Mouse (Mus musculus) hindbrain, embryonic 10.5 days (tissue): Measurements from ENCODE around the gene Eif5. TPM values are rescaled to one million over a fixed set of nuclear protein-coding genes. Genes with fewer than 3 reads are reported as not detected.

Experiments used
- DNase-seq: peaks from one replicate; pipeline ENCODE4 v3.0.0-alpha.2; 2017; ENCODE audit warnings: low spot score
- H3K27ac ChIP-seq: fragments of 300-500 bp; sonication (generic); 2 replicates; pipeline ENCODE4 v1.5.1; 2016; ENCODE audit warnings: mild to moderate bottlenecking, moderate library complexity
- H3K27me3 ChIP-seq: fragments of 300-500 bp; sonication (generic); 2 replicates; pipeline ENCODE4 v1.6.1; 2016; ENCODE audit warnings: mild to moderate bottlenecking; ENCODE audit not compliant: poor library complexity, insufficient read depth, severe bottlenecking
- H3K36me3 ChIP-seq: fragments of 300-500 bp; sonication (generic); 2 replicates; pipeline ENCODE4 v1.6.1; 2016; ENCODE audit warnings: mild to moderate bottlenecking, moderate library complexity
- H3K4me1 ChIP-seq: fragments of 300-500 bp; sonication (generic); replicated peaks from 2 replicates; pipeline ENCODE4 v1.6.1; 2016; ENCODE audit warnings: mild to moderate bottlenecking
- H3K4me3 ChIP-seq: fragments of 300-500 bp; sonication (generic); 2 replicates; pipeline ENCODE4 v1.5.1; 2016; ENCODE audit warnings: mild to moderate bottlenecking, moderate library complexity
- H3K9me3 ChIP-seq: fragments of 300-500 bp; sonication (generic); 2 replicates; pipeline ENCODE4 v1.6.1; 2016; ENCODE audit warnings: mild to moderate bottlenecking, moderate library complexity
- WGBS: fragments of 180-500 bp; shearing (Covaris S2); methylation state at CpG from one replicate; pipeline ENCODE4 v1.1.7; 2016; 5-methylcytosine and 5-hydroxymethylcytosine counted together
- polyA plus RNA-seq: library from polyadenylated mRNA; unstranded; fragments of >200 nt; fragmentation: Nextera tagmentation; extraction: Ambion mirVana; gene quantifications from 2 replicates; pipeline ENCODE4 v1.2.1, GENCODE M21; 2016

Eif5 gene
- polyA plus RNA-seq, 1 experiment from 2014 or later = 570 TPM

DNA sequence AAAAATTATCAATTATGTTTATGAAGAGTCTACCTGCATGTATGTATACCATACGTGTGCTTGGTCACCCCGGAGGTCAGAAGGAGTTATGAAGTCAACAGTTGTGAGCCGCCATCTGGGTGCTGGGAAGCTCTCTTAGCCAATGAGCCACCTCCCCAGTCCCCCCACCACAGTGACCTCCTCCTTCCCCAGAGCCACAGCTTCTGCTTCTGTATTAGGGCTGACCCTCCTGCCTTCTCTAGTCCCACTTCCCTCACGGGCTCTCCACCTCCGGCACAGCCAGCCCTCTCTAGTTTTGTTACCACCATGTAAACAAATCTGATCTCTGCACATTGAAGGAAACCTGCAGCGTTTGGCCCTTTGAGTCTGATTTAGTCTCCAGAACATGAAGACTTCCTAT is 19.7 kb downstream of the Eif5 start:
- Histone ChIP-seq H3K36me3 (no peaks in the 10 kb centered on the region), H3K9me3 (no peaks in the 10 kb centered on the region), H3K4me1 (peaks cover 11% of the 10 kb centered on the region), H3K27ac (no peak overlapping the region), H3K27me3 (no peaks in the 10 kb centered on the region), H3K4me3 (no peak overlapping the region)
- 75% methylated on average over 6 of the region's 6 CpGs for WGBS
- DNase-seq = no peak

DNA sequence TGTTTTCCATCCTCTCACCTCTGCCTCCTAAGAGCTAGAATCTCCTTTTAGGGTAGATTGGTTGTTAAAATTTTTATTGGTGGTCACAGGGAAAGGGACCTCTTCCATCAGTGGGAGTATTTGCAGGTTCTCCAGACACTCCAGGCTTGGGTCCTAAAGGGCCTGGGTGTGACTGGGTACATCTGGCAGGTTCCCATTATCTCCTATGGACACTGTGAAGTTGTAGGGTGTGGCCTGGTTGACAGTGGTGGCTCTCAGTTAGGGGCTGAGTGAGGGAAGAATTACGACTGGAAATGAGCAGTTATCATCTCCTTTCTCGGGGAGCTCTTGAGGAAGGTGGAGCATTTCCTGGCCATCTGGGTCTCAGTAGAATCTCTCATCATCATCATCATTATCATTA is 20.8 kb downstream of the Eif5 start:
- WGBS = 77% methylated on average over 2 of the region's 2 CpGs
- H3K27me3 ChIP-seq = no peaks in the 10 kb centered on the region
- DNase-seq = no peak

DNA sequence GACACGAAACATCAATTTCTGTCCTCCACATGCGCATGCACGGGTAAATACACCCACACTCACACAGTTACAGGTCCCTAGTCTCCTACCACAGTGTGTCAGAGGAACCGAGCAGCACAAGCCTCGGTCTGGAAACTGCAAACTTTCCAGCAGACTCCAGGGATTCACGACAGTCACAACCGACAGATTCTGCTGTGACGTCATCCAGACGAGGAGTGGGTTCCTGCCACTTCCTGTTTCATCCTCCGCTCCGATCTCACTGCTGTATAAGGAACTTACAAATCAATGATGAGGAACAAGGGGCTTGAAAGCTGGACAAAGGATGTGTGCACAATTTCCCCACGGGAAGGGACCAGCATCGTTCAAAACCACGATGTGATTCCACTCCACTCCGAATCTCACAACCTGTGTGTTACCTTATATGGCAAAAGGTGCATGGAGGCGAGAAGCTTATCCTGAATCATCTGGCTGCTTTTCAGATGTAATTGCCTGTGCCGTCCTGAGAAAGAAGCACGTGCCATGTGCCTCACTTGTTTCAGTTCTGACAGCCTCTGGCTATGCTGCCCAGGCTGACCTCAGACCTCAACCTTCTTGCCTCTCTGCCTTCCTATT is 21.9 kb downstream of the Eif5 start:
- Histone ChIP-seq H3K4me1 (peaks cover 15% of the 10 kb centered on the region), H3K9me3 (no peaks in the 10 kb centered on the region), H3K36me3 (no peaks in the 10 kb centered on the region), H3K27me3 (no peaks in the 10 kb centered on the region), H3K4me3 (no peak overlapping the region), H3K27ac (no peak overlapping the region; the same call in 1 of the 2 replicates)
- WGBS = 67% methylated on average over 18 of the region's 18 CpGs
- no peak for DNase-seq

More for the DNA sequence above, 20.8 kb downstream of the Eif5 start:
- Histone ChIP-seq H3K4me1 (peaks cover 15% of the 10 kb centered on the region), H3K36me3 (no peaks in the 10 kb centered on the region), H3K9me3 (no peaks in the 10 kb centered on the region), H3K27ac (no peak overlapping the region), H3K4me3 (no peak overlapping the region)

GRCm38 (mm10) chr12:111560286-111560685 is 22.5 kb downstream of the Eif5 start:
- 74% methylated on average over 5 of the region's 5 CpGs for WGBS
- peaks cover 15% of the 10 kb centered on the region for H3K4me1 ChIP-seq
- DNase-seq = no peak
- no peak overlapping the region for H3K4me3 ChIP-seq
- H3K27ac ChIP-seq = no peak overlapping the region; the same call in 1 of the 2 replicates
- no peaks in the 10 kb centered on the region for H3K36me3 ChIP-seq
- no peaks in the 10 kb centered on the region for H3K9me3 ChIP-seq
- H3K27me3 ChIP-seq = no peaks in the 10 kb centered on the region

DNA sequence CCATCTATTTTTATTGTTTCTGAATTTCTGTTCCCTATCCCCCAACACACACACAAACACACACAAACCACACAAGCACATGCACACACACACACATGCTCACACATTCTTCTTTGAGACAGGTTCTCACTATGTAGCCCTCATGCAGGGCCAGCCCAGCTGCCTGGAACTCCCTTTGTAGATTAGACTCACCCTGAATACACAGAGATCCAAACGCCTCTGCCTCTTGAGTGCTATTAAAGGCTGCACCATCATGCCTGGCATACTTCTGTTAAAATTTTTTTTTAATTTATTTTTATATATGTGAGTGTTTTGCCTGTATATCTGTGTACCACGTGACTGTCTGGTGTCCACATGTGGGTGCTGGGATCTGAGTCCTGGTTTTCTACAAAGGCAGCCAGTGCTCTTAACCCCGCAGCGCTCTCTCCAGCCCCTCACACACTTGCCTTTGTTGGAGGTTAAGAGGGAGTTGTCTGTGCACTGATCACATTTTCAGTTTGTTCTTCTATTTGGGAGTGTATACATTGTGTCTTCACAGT is 24.5 kb downstream of the Eif5 start:
- no peak for DNase-seq

DNA sequence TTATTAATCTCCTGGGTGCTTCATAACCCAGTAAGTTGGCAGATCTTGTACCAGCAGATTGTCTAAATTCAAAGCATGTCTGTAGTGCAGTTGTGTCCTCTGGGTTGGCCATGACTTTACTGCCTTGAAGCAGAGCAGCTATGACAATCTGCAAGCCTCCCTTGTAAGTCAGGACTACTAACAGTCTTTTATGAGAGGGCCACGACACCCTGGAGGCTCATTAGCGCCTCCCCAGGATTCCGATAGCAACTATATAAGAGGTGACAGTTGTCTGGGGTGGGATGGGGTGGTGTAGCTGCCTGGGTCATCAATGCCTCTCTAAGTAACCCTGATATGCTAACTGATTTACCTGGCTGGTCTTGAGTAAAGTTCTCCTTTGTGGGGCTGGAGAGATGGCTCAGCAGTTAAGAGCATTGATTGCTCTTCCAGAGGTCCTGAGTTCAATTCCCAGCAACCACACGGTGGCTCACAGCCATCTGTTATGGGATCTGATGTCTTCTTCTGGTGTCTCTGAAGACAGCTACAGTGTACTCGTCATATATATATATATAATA is 25.3 kb downstream of the Eif5 start:
- Histone ChIP-seq H3K9me3 (no peaks in the 10 kb centered on the region), H3K4me1 (peaks cover 15% of the 10 kb centered on the region), H3K4me3 (no peak overlapping the region), H3K27ac (no peak overlapping the region), H3K27me3 (no peaks in the 10 kb centered on the region), H3K36me3 (no peaks in the 10 kb centered on the region)
- 44% methylated on average over 5 of the region's 5 CpGs for WGBS
- DNase-seq = no peak

More for the DNA sequence above, 24.5 kb downstream of the Eif5 start:
- WGBS = 55% methylated on average over 4 of the region's 4 CpGs
- no peaks in the 10 kb centered on the region for H3K36me3 ChIP-seq
- H3K4me1 ChIP-seq = peaks cover 15% of the 10 kb centered on the region
- H3K4me3 ChIP-seq = no peak overlapping the region
- H3K9me3 ChIP-seq = no peaks in the 10 kb centered on the region
- no peak overlapping the region for H3K27ac ChIP-seq
- no peaks in the 10 kb centered on the region for H3K27me3 ChIP-seq

- DNase-seq = no peak
- WGBS = 80% methylated on average over 5 of the region's 5 CpGs
Measured at GRCm38 (mm10) chr12:111565363-111565762, 27.5 kb downstream of the Eif5 start.

GRCm38 (mm10) chr12:111568836-111569235 is 31.0 kb downstream of the Eif5 start:
- Histone ChIP-seq H3K27ac (no peak overlapping the region), H3K4me1 (peaks cover 17% of the 10 kb centered on the region), H3K9me3 (no peaks in the 10 kb centered on the region), H3K27me3 (no peaks in the 10 kb centered on the region), H3K36me3 (no peaks in the 10 kb centered on the region; the same call in 1 of the 2 replicates), H3K4me3 (no peak overlapping the region)
- DNase-seq = no peak
- 69% methylated on average over 11 of the region's 11 CpGs for WGBS

More at GRCm38 (mm10) chr12:111565363-111565762, 27.5 kb downstream of the Eif5 start:
- Histone ChIP-seq H3K36me3 (no peaks in the 10 kb centered on the region), H3K27ac (no peak overlapping the region), H3K9me3 (no peaks in the 10 kb centered on the region), H3K4me3 (no peak overlapping the region), H3K27me3 (no peaks in the 10 kb centered on the region), H3K4me1 (peaks cover 7% of the 10 kb centered on the region)

- WGBS = 81% methylated on average over 7 of the region's 7 CpGs
- H3K36me3 ChIP-seq = peaks cover 4% of the 10 kb centered on the region; the same call in 1 of the 2 replicates
Measured at GRCm38 (mm10) chr12:111572406-111572805, 34.6 kb downstream of the Eif5 start.

DNA sequence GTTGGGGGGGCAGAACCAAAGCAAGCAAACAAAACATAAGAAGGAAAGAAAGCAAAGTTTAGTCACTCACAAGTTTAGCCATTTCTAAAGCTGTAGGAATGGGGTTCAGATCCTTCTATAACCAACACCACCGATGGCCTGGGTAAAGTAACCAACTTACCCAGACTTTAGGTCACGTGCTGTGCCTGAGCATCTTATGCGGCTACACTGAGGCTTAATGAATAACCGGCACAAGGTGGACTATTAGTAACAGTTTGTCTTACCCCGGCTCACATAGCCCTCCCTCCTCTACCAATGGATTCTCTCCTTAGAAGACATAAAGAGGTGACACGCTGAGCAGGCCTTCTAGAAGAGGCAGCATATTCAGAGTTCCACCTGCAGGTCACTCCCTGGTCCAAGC is 35.5 kb downstream of the Eif5 start:
- Histone ChIP-seq H3K27ac (peak overlapping the region; percentile 98), H3K4me1 (peaks cover 35% of the 10 kb centered on the region), H3K36me3 (peaks cover 10% of the 10 kb centered on the region; the same call in 1 of the 2 replicates), H3K9me3 (no peaks in the 10 kb centered on the region), H3K27me3 (no peaks in the 10 kb centered on the region), H3K4me3 (peak overlapping the region; percentile 100)
- DNase-seq = no peak
- WGBS = 41% methylated on average over 6 of the region's 6 CpGs

More at GRCm38 (mm10) chr12:111572406-111572805, 34.6 kb downstream of the Eif5 start:
- no peaks in the 10 kb centered on the region for H3K9me3 ChIP-seq
- DNase-seq = no peak
- H3K4me3 ChIP-seq = no peak overlapping the region
- H3K4me1 ChIP-seq = peaks cover 35% of the 10 kb centered on the region
- no peaks in the 10 kb centered on the region for H3K27me3 ChIP-seq
- H3K27ac ChIP-seq = no peak overlapping the region

- Histone ChIP-seq H3K27me3 (no peaks in the 10 kb centered on the region), H3K4me3 (peak within 1 kb of the TSS; percentile 100), H3K36me3 (peaks cover 18% of the 10 kb centered on the region), H3K27ac (peak within 1 kb of the TSS; percentile 98), H3K4me1 (peaks cover 35% of the 10 kb centered on the region), H3K9me3 (no peaks in the 10 kb centered on the region)
- WGBS = under 1% methylated on average over 74 of the region's 75 CpGs
- peak; percentile 98 for DNase-seq
Measured at GRCm38 (mm10) chr12:111574074-111574886, 36.5 kb downstream of the Eif5 start, which contains the start of gene Mark3. Mark3 (plus strand) TSS chr12:111574523.

- Histone ChIP-seq H3K27ac (peak overlapping the region; percentile 98), H3K27me3 (no peaks in the 10 kb centered on the region), H3K9me3 (no peaks in the 10 kb centered on the region), H3K4me3 (peak overlapping the region; percentile 100), H3K36me3 (peaks cover 23% of the 10 kb centered on the region), H3K4me1 (peaks cover 35% of the 10 kb centered on the region)
- under 1% methylated on average over 58 of the region's 58 CpGs for WGBS
- peak; percentile 65 for DNase-seq
Measured at GRCm38 (mm10) chr12:111574887-111575838, 37.3 kb downstream of the Eif5 start.
